Mouse (Mus musculus) ES-Bruce4 (cell line): ENCODE data around the gene Poc1b.
A peak's percentile ranks its signal among the peaks of the same experiment; 100 is the strongest.

Experiments used
- CTCF ChIP-seq: IDR thresholded peaks from one replicate; pipeline ENCODE4 v1.8.1; 2011; ENCODE audit warnings: low read depth, low read length
- POLR2A ChIP-seq: IDR thresholded peaks from one replicate; pipeline ENCODE4 v1.8.1; 2011; ENCODE audit warnings: low read length; ENCODE audit not compliant: insufficient read depth

- TF ChIP-seq CTCF, result peak; percentile 15
- TF ChIP-seq POLR2A, result no peak
These were observed 45.2 kb downstream of the Poc1b start for GRCm38 (mm10) chr10:99152063-99152462.
